Comparison of ENCODE assay signal across 18 mouse cellular contexts in genomic region chr16:37690465-37690864, GRCm38 (mm10). TPM values are rescaled to one million over a fixed set of nuclear protein-coding genes. Genes with fewer than 3 reads are reported as not detected.
DNase-seq lines count a peak whose midpoint lies in the region; ATAC-seq and TF ChIP-seq lines count a peak whose summit lies in the region.
"Had no signal": no experiment of that assay in that cellular context is flagged by ENCODE, and none has a peak within 500 bp of the region (broad histone marks: within the 10 kb centered on the region; RNA-seq: fewer than 3 reads in every experiment).

No protein-coding gene starts in this region.

- no peak overlapping the region for H3K4me3 ChIP-seq in lung, postnatal 0 days (ENCODE audit: low read depth, low read length)
- H3K4me3 ChIP-seq in heart, embryonic 13.5 days = no peak overlapping the region
- no peak overlapping the region for H3K4me3 ChIP-seq in limb, embryonic 12.5 days (replicated peaks)
- H3K4me3 ChIP-seq in intestine, embryonic 15.5 days (replicated peaks) = no peak overlapping the region
- H3K4me3 ChIP-seq: erythroblast, embryonic 14.5 days; hindbrain, embryonic 13.5 days; kidney, embryonic 15.5 days had no signal

- H3K36me3 ChIP-seq in lung, postnatal 0 days (ENCODE audit: insufficient read depth, low read length) = no peaks in the 10 kb centered on the region
- no peaks in the 10 kb centered on the region for H3K36me3 ChIP-seq in heart, embryonic 13.5 days
- H3K36me3 ChIP-seq in limb, embryonic 12.5 days = no peaks in the 10 kb centered on the region
- no peaks in the 10 kb centered on the region for H3K36me3 ChIP-seq in intestine, embryonic 15.5 days
- H3K36me3 ChIP-seq: hindbrain, embryonic 13.5 days; kidney, embryonic 15.5 days had no signal

- no peaks in the 10 kb centered on the region for H3K27me3 ChIP-seq in lung, postnatal 0 days (replicated peaks; ENCODE audit: insufficient read depth, low read length)
- no peaks in the 10 kb centered on the region for H3K27me3 ChIP-seq in heart, embryonic 13.5 days (replicated peaks)
- H3K27me3 ChIP-seq in limb, embryonic 12.5 days = no peaks in the 10 kb centered on the region
- H3K27me3 ChIP-seq in intestine, embryonic 15.5 days (replicated peaks) = no peaks in the 10 kb centered on the region
- H3K27me3 ChIP-seq: hindbrain, embryonic 13.5 days; kidney, embryonic 15.5 days had no signal

- WGBS in lung, postnatal 0 days = 63% methylated on average over 6 of the region's 6 CpGs
- 66% methylated on average over 6 of the region's 6 CpGs for WGBS in heart, embryonic 13.5 days
- WGBS in limb, embryonic 12.5 days = 79% methylated on average over 6 of the region's 6 CpGs
- WGBS in intestine, embryonic 15.5 days = 72% methylated on average over 6 of the region's 6 CpGs

- TF ChIP-seq CTCF in lung, postnatal 0 days (IDR thresholded peaks at IDR 0.05) = peak; percentile 1; the same call in 1 of the 2 replicates

- no peak overlapping the region for H3K27ac ChIP-seq in lung, postnatal 0 days (ENCODE audit: low read length)
- peak overlapping the region; percentile 53 for H3K27ac ChIP-seq in heart, embryonic 13.5 days (replicated peaks)
- peak overlapping the region; percentile 41; the same call in 1 of the 2 replicates for H3K27ac ChIP-seq in limb, embryonic 12.5 days
- H3K27ac ChIP-seq in intestine, embryonic 15.5 days = no peak overlapping the region
- H3K27ac ChIP-seq: hindbrain, embryonic 13.5 days; kidney, embryonic 15.5 days had no signal

- H3K4me1 ChIP-seq in lung, postnatal 0 days (ENCODE audit: insufficient read depth, low read depth, low read length) = no peaks in the 10 kb centered on the region; the same call in 1 of the 2 replicates
- peaks cover 56% of the 10 kb centered on the region for H3K4me1 ChIP-seq in heart, embryonic 13.5 days
- H3K4me1 ChIP-seq in limb, embryonic 12.5 days (replicated peaks) = peaks cover 27% of the 10 kb centered on the region
- H3K4me1 ChIP-seq in intestine, embryonic 15.5 days (replicated peaks) = peaks cover 10% of the 10 kb centered on the region; the same call in 1 of the 2 replicates

- DNase-seq in frontal cortex, postnatal 25 days (ENCODE audit: low spot score in 2 of 2) = no peak
- no peak for DNase-seq in lung, postnatal 0 days (ENCODE audit: low spot score)
- DNase-seq in lung, postnatal 36 days = no peak
- no peak for DNase-seq in cerebellum, postnatal 14 days
- DNase-seq: adrenal gland, postnatal 25 days; midbrain, embryonic 14.5 days; spleen, adult 18-20 months; thymus, adult 2 months had no signal

- no peak overlapping the region for H3K4me2 ChIP-seq in lung, postnatal 0 days (replicated peaks; ENCODE audit: low read depth, low read length)
- peak overlapping the region; percentile 5; the same call in 1 of the 2 replicates for H3K4me2 ChIP-seq in heart, embryonic 13.5 days
- no peak overlapping the region for H3K4me2 ChIP-seq in limb, embryonic 12.5 days
- H3K4me2 ChIP-seq in intestine, embryonic 15.5 days (replicated peaks) = no peak overlapping the region
- H3K4me2 ChIP-seq: hindbrain, embryonic 13.5 days; kidney, embryonic 15.5 days; liver, embryonic 11.5 days; lung, embryonic 14.5 days had no signal

- 0 out of 2 replicates have a peak, but pooled peaks have one; percentile 6 for ATAC-seq in frontal cortex, adult (ENCODE audit: low TSS enrichment)
- no peak for ATAC-seq in lung, postnatal 0 days
- no peak for ATAC-seq in heart, embryonic 13.5 days (ENCODE audit: extremely low read depth, insufficient number of reproducible peaks, low FRiP score, low TSS enrichment)
- ATAC-seq in limb, embryonic 12.5 days (ENCODE audit: insufficient number of reproducible peaks, insufficient read depth, low FRiP score, low TSS enrichment, low read depth) = no peak
- no peak for ATAC-seq in intestine, embryonic 15.5 days
- ATAC-seq: forebrain, embryonic 16.5 days had no signal

- no peak overlapping the region for H3K9ac ChIP-seq in lung, postnatal 0 days (replicated peaks; ENCODE audit: low read depth)
- H3K9ac ChIP-seq in heart, embryonic 13.5 days = peak overlapping the region; percentile 60; the same call in 1 of the 2 replicates
- no peak overlapping the region for H3K9ac ChIP-seq in limb, embryonic 12.5 days (replicated peaks)
- no peak overlapping the region for H3K9ac ChIP-seq in intestine, embryonic 15.5 days
- H3K9ac ChIP-seq: hindbrain, embryonic 13.5 days; kidney, embryonic 15.5 days; lung, embryonic 14.5 days had no signal

- TF ChIP-seq EP300 in lung, postnatal 0 days (IDR thresholded peaks at IDR 0.05) = no peak

- H3K9me3 ChIP-seq in lung, postnatal 0 days (ENCODE audit: low read length) = no peaks in the 10 kb centered on the region
- no peaks in the 10 kb centered on the region for H3K9me3 ChIP-seq in heart, embryonic 13.5 days
- no peaks in the 10 kb centered on the region for H3K9me3 ChIP-seq in limb, embryonic 12.5 days
- no peaks in the 10 kb centered on the region for H3K9me3 ChIP-seq in intestine, embryonic 15.5 days
- H3K9me3 ChIP-seq: hindbrain, embryonic 13.5 days; kidney, embryonic 15.5 days had no signal

RNA-seq across cellular contexts. Expression of gene Ndufb4, which starts 36.2 kb away (rescaled TPM):
- polyA plus RNA-seq in lung, postnatal 0 days (2015; fragmentation: Nextera tagmentation; extraction: Ambion mirVana) = 70.3 and 74.1 TPM in 2 replicates
- polyA plus RNA-seq in heart, embryonic 13.5 days (2015; fragmentation: Nextera tagmentation; extraction: Ambion mirVana) = 69.4 and 84.7 TPM in 2 replicates
- polyA plus RNA-seq in limb, embryonic 12.5 days (2016; fragmentation: Nextera tagmentation; extraction: Ambion mirVana) = 67.4 and 74.0 TPM in 2 replicates
- polyA plus RNA-seq in intestine, embryonic 15.5 days (2015; fragmentation: Nextera tagmentation; extraction: Ambion mirVana) = 58.4 and 71.7 TPM in 2 replicates

Comparison
In these comparisons a context has a peak if more than half of its experiments do, and no peak if none do; other contexts are left out.
1. H3K27ac ChIP-seq: peak in heart, embryonic 13.5 days (single experiment) and limb, embryonic 12.5 days (single experiment); none in lung, postnatal 0 days (single experiment) and intestine, embryonic 15.5 days (single experiment).